ENCODE assay signal across 17 mouse cellular contexts in genomic region chr14:21534066-21534465, GRCm38 (mm10). TPM values are rescaled to one million over a fixed set of nuclear protein-coding genes. Genes with fewer than 3 reads are reported as not detected.
A peak's percentile ranks its signal among the peaks of the same experiment; 100 is the strongest.
DNase-seq lines count a peak whose midpoint lies in the region; ATAC-seq and TF ChIP-seq lines count a peak whose summit lies in the region.
"Had no signal": no experiment of that assay in that cellular context is flagged by ENCODE, and none has a peak within 500 bp of the region (broad histone marks: within the 10 kb centered on the region; RNA-seq: fewer than 3 reads in every experiment).

No protein-coding gene starts in this region.

- peak overlapping the region; percentile 50; the same call in 1 of the 2 replicates for H3K27ac ChIP-seq in hindbrain, embryonic 10.5 days
- H3K27ac ChIP-seq in hindbrain, embryonic 16.5 days (ENCODE audit: low read depth, low read length): no peak overlapping the region
- peak overlapping the region; percentile 65; the same call in 1 of the 2 replicates for H3K27ac ChIP-seq in ES-Bruce4 (ENCODE audit: insufficient read depth, low read length)
- peak overlapping the region; percentile 61 for H3K27ac ChIP-seq in forebrain, embryonic 14.5 days (ENCODE audit: low read depth, low read length)
- H3K27ac ChIP-seq in midbrain, embryonic 12.5 days (replicated peaks): peak overlapping the region; percentile 76
- no peak overlapping the region for H3K27ac ChIP-seq in kidney, embryonic 16.5 days (ENCODE audit: low read length)
- H3K27ac ChIP-seq in lung, postnatal 0 days (ENCODE audit: low read length): no peak overlapping the region
- H3K27ac ChIP-seq: embryonic facial prominence, embryonic 12.5 days; limb, embryonic 13.5 days; liver, embryonic 15.5 days had no signal

- H3K9ac ChIP-seq in hindbrain, embryonic 16.5 days (ENCODE audit: low read depth, low read length): no peak overlapping the region
- no peak overlapping the region for H3K9ac ChIP-seq in ES-Bruce4 (ENCODE audit: low read depth, poor library complexity, severe bottlenecking)
- no peak overlapping the region for H3K9ac ChIP-seq in forebrain, embryonic 14.5 days (ENCODE audit: low read length)
- no peak overlapping the region for H3K9ac ChIP-seq in midbrain, embryonic 12.5 days (replicated peaks)
- H3K9ac ChIP-seq in kidney, embryonic 16.5 days (replicated peaks; ENCODE audit: low read length): no peak overlapping the region
- H3K9ac ChIP-seq in lung, postnatal 0 days (replicated peaks; ENCODE audit: low read depth): no peak overlapping the region
- H3K9ac ChIP-seq: embryonic facial prominence, embryonic 12.5 days; limb, embryonic 13.5 days; liver, embryonic 15.5 days had no signal

- TF ChIP-seq CTCF in ES-Bruce4 (IDR thresholded peaks at IDR 0.05; ENCODE audit: low read depth, low read length): no peak
- no peak for TF ChIP-seq CTCF in lung, postnatal 0 days (IDR thresholded peaks at IDR 0.05)

- H3K4me1 ChIP-seq in hindbrain, embryonic 10.5 days (replicated peaks): peaks cover 15% of the 10 kb centered on the region
- peaks cover 8% of the 10 kb centered on the region for H3K4me1 ChIP-seq in hindbrain, embryonic 16.5 days (ENCODE audit: control insufficient read depth, insufficient read depth, low read depth, low read length)
- H3K4me1 ChIP-seq in ES-Bruce4 (ENCODE audit: control insufficient read depth, insufficient read depth, low read length): peaks cover 11% of the 10 kb centered on the region
- H3K4me1 ChIP-seq in forebrain, embryonic 14.5 days (ENCODE audit: control insufficient read depth, insufficient read depth, low read length): peaks cover 33% of the 10 kb centered on the region
- H3K4me1 ChIP-seq in midbrain, embryonic 12.5 days: peaks cover 35% of the 10 kb centered on the region
- peaks cover 12% of the 10 kb centered on the region; the same call in 1 of the 2 replicates for H3K4me1 ChIP-seq in kidney, embryonic 16.5 days (ENCODE audit: insufficient read depth, low read length)
- no peaks in the 10 kb centered on the region; the same call in 1 of the 2 replicates for H3K4me1 ChIP-seq in lung, postnatal 0 days (ENCODE audit: insufficient read depth, low read depth, low read length)

- ATAC-seq in hindbrain, embryonic 16.5 days: no peak
- peak; percentile 73 for ATAC-seq in forebrain, embryonic 14.5 days
- ATAC-seq in midbrain, embryonic 12.5 days (ENCODE audit: low FRiP score, low read depth): no peak
- ATAC-seq in kidney, embryonic 16.5 days (ENCODE audit: low FRiP score, low TSS enrichment): no peak
- ATAC-seq in lung, postnatal 0 days: no peak

- no peaks in the 10 kb centered on the region for H3K9me3 ChIP-seq in hindbrain, embryonic 10.5 days
- H3K9me3 ChIP-seq in hindbrain, embryonic 16.5 days (ENCODE audit: control insufficient read depth, low read length): no peaks in the 10 kb centered on the region
- H3K9me3 ChIP-seq in ES-Bruce4 (replicated peaks; ENCODE audit: control insufficient read depth, insufficient read depth, low read length, poor library complexity, severe bottlenecking): no peaks in the 10 kb centered on the region
- no peaks in the 10 kb centered on the region for H3K9me3 ChIP-seq in forebrain, embryonic 14.5 days (replicated peaks; ENCODE audit: control insufficient read depth, low read length)
- no peaks in the 10 kb centered on the region for H3K9me3 ChIP-seq in midbrain, embryonic 12.5 days
- H3K9me3 ChIP-seq in kidney, embryonic 16.5 days (ENCODE audit: low read length): no peaks in the 10 kb centered on the region
- H3K9me3 ChIP-seq in lung, postnatal 0 days (ENCODE audit: low read length): no peaks in the 10 kb centered on the region
- H3K9me3 ChIP-seq: embryonic facial prominence, embryonic 12.5 days; limb, embryonic 13.5 days; liver, embryonic 15.5 days had no signal

- WGBS in hindbrain, embryonic 10.5 days: 85% methylated on average over 2 of the region's 2 CpGs
- WGBS in hindbrain, embryonic 16.5 days: 58% methylated on average over 2 of the region's 2 CpGs
- WGBS in forebrain, embryonic 14.5 days: 26% methylated on average over 2 of the region's 2 CpGs
- 65% methylated on average over 2 of the region's 2 CpGs for WGBS in midbrain, embryonic 12.5 days
- WGBS in kidney, embryonic 16.5 days: 60% methylated on average over 2 of the region's 2 CpGs
- WGBS in lung, postnatal 0 days: 72% methylated on average over 2 of the region's 2 CpGs

- no peaks in the 10 kb centered on the region for H3K36me3 ChIP-seq in hindbrain, embryonic 10.5 days
- H3K36me3 ChIP-seq in hindbrain, embryonic 16.5 days (ENCODE audit: control insufficient read depth, insufficient read depth, low read length): no peaks in the 10 kb centered on the region
- H3K36me3 ChIP-seq in ES-Bruce4 (ENCODE audit: control insufficient read depth, insufficient read depth, low read length, poor library complexity, severe bottlenecking): peaks cover 31% of the 10 kb centered on the region
- 0 out of 2 replicates have a peak, but pooled peaks cover 3% of the 10 kb centered on the region for H3K36me3 ChIP-seq in forebrain, embryonic 14.5 days (ENCODE audit: control insufficient read depth, insufficient read depth, low read length)
- H3K36me3 ChIP-seq in midbrain, embryonic 12.5 days: no peaks in the 10 kb centered on the region
- no peaks in the 10 kb centered on the region for H3K36me3 ChIP-seq in kidney, embryonic 16.5 days (ENCODE audit: insufficient read depth, low read length)
- no peaks in the 10 kb centered on the region for H3K36me3 ChIP-seq in lung, postnatal 0 days (ENCODE audit: insufficient read depth, low read length)
- H3K36me3 ChIP-seq: embryonic facial prominence, embryonic 12.5 days; liver, embryonic 15.5 days had no signal

- TF ChIP-seq EP300 in ES-Bruce4 (IDR thresholded peaks at IDR 0.05; ENCODE audit: insufficient read depth, low read depth, low read length): no peak
- TF ChIP-seq EP300 in lung, postnatal 0 days (IDR thresholded peaks at IDR 0.05): no peak

- DNase-seq in hindbrain, embryonic 10.5 days (ENCODE audit: low spot score): no peak
- DNase-seq in forebrain, embryonic 14.5 days (ENCODE audit: low spot score): peak; percentile 74
- no peak for DNase-seq in lung, postnatal 0 days (ENCODE audit: low spot score)
- no peak for DNase-seq in ovary, postnatal 36 days (ENCODE audit: low spot score)
- DNase-seq: cerebellum, adult 2 months; gastrocnemius, postnatal 10 days; heart, postnatal 10 days; kidney, adult 11 months; kidney, postnatal 36 days; lung, postnatal 4 days had no signal

- no peaks in the 10 kb centered on the region for H3K27me3 ChIP-seq in hindbrain, embryonic 10.5 days (ENCODE audit: insufficient read depth, poor library complexity, severe bottlenecking)
- H3K27me3 ChIP-seq in hindbrain, embryonic 16.5 days (replicated peaks; ENCODE audit: control insufficient read depth, insufficient read depth, low read length): no peaks in the 10 kb centered on the region
- no peaks in the 10 kb centered on the region for H3K27me3 ChIP-seq in ES-Bruce4 (ENCODE audit: control insufficient read depth, insufficient read depth, low read length, poor library complexity, severe bottlenecking)
- H3K27me3 ChIP-seq in forebrain, embryonic 14.5 days (replicated peaks; ENCODE audit: control insufficient read depth, insufficient read depth, low read length): no peaks in the 10 kb centered on the region
- no peaks in the 10 kb centered on the region for H3K27me3 ChIP-seq in midbrain, embryonic 12.5 days
- H3K27me3 ChIP-seq in kidney, embryonic 16.5 days (ENCODE audit: insufficient read depth, low read length): no peaks in the 10 kb centered on the region
- H3K27me3 ChIP-seq in lung, postnatal 0 days (replicated peaks; ENCODE audit: insufficient read depth, low read length): no peaks in the 10 kb centered on the region
- H3K27me3 ChIP-seq: embryonic facial prominence, embryonic 12.5 days; limb, embryonic 13.5 days; liver, embryonic 15.5 days had no signal

- H3K4me2 ChIP-seq in hindbrain, embryonic 16.5 days (ENCODE audit: low read length): no peak overlapping the region; the same call in 1 of the 2 replicates
- H3K4me2 ChIP-seq in forebrain, embryonic 14.5 days (ENCODE audit: low read length): peak overlapping the region; percentile 15; the same call in 1 of the 2 replicates
- H3K4me2 ChIP-seq in midbrain, embryonic 12.5 days (replicated peaks): 0 out of 2 replicates have a peak overlapping the region, but pooled peaks have one; percentile 17
- H3K4me2 ChIP-seq in kidney, embryonic 16.5 days (replicated peaks; ENCODE audit: low read depth, low read length): no peak overlapping the region
- no peak overlapping the region for H3K4me2 ChIP-seq in lung, postnatal 0 days (replicated peaks; ENCODE audit: low read depth, low read length)
- H3K4me2 ChIP-seq: embryonic facial prominence, embryonic 12.5 days; limb, embryonic 13.5 days; liver, embryonic 15.5 days had no signal

- H3K4me3 ChIP-seq in hindbrain, embryonic 10.5 days: no peak overlapping the region
- no peak overlapping the region for H3K4me3 ChIP-seq in hindbrain, embryonic 16.5 days (ENCODE audit: low read length)
- no peak overlapping the region for H3K4me3 ChIP-seq in ES-Bruce4 (ENCODE audit: low read depth, low read length)
- no peak overlapping the region for H3K4me3 ChIP-seq in forebrain, embryonic 14.5 days (ENCODE audit: low read depth, low read length)
- H3K4me3 ChIP-seq in midbrain, embryonic 12.5 days: no peak overlapping the region
- H3K4me3 ChIP-seq in kidney, embryonic 16.5 days (ENCODE audit: low read length): no peak overlapping the region
- no peak overlapping the region for H3K4me3 ChIP-seq in lung, postnatal 0 days (ENCODE audit: low read depth, low read length)
- H3K4me3 ChIP-seq: embryonic facial prominence, embryonic 12.5 days; limb, embryonic 13.5 days; liver, embryonic 15.5 days had no signal

- no peak for TF ChIP-seq POLR2A in ES-Bruce4 (IDR thresholded peaks at IDR 0.05; ENCODE audit: insufficient read depth, low read length)

RNA-seq across cellular contexts. Expression of gene Kat6b, which starts 52.8 kb away (rescaled TPM):
- 9.6 and 13.3 TPM in 2 replicates for polyA plus RNA-seq in hindbrain, embryonic 10.5 days (2016; fragmentation: Nextera tagmentation; extraction: Ambion mirVana)
- 14.2 and 16.0 TPM in 2 replicates for polyA plus RNA-seq in hindbrain, embryonic 16.5 days (2015; fragmentation: Nextera tagmentation; extraction: Ambion mirVana)
- polyA plus RNA-seq in ES-Bruce4 (2011; ENCODE audit: insufficient read depth, insufficient read length, low read depth, missing spikeins): 121 and 132 TPM in 2 replicates
- 28.8 and 34.6 TPM in 2 replicates for polyA plus RNA-seq in forebrain, embryonic 14.5 days (2014; fragmentation: Nextera tagmentation; extraction: Ambion mirVana)
- 25.4 and 28.2 TPM in 2 replicates for polyA plus RNA-seq in midbrain, embryonic 12.5 days (2016; fragmentation: Nextera tagmentation; extraction: Ambion mirVana)
- polyA plus RNA-seq in kidney, embryonic 16.5 days (2015; fragmentation: Nextera tagmentation; extraction: Ambion mirVana): 12.0 and 15.7 TPM in 2 replicates
- polyA plus RNA-seq in lung, postnatal 0 days (2015; fragmentation: Nextera tagmentation; extraction: Ambion mirVana): 5.3 and 6.1 TPM in 2 replicates

Comparison
In these comparisons a context has a peak if more than half of its experiments do, and no peak if none do; other contexts are left out.
1. H3K27ac ChIP-seq: peak in hindbrain, embryonic 10.5 days (single experiment), ES-Bruce4 (single experiment), forebrain, embryonic 14.5 days (single experiment) and midbrain, embryonic 12.5 days (single experiment); none in hindbrain, embryonic 16.5 days (single experiment), kidney, embryonic 16.5 days (single experiment) and lung, postnatal 0 days (single experiment).
2. H3K4me2 ChIP-seq: peak in forebrain, embryonic 14.5 days (single experiment) and midbrain, embryonic 12.5 days (single experiment); none in hindbrain, embryonic 16.5 days (single experiment), kidney, embryonic 16.5 days (single experiment) and lung, postnatal 0 days (single experiment).